Comparison of ENCODE assay signal across 8 mouse cellular contexts in the genomic region with DNA sequence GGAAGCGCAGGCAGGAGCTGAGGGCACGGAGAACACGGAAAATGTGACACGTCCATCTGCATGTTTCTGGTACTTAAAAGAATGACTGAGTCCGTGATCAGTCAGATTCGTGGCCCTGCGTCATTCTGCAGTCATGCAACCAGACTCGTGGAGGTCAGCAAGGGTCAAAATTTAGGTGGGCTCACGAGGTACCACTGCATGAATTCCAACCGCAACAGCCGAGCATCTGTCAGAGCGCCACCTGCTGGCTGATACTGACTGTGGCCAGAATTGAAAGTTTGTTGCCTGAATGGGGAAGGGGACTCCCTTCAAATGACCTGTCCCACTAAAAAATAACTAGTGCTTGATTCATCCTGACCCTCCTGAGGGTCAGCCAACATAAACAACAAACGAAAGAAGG. TPM values are rescaled to one million over a fixed set of nuclear protein-coding genes. Genes with fewer than 3 reads are reported as not detected.
DNase-seq lines count a peak whose midpoint lies in the region; ATAC-seq lines count a peak whose summit lies in the region.

No protein-coding gene starts in this region.

- H3K36me3 ChIP-seq in heart, embryonic 15.5 days: no peaks in the 10 kb centered on the region
- H3K36me3 ChIP-seq in midbrain, embryonic 16.5 days (ENCODE audit: control insufficient read depth, insufficient read depth, low read length): no peaks in the 10 kb centered on the region

- no peaks in the 10 kb centered on the region for H3K9me3 ChIP-seq in heart, embryonic 15.5 days (replicated peaks)
- no peaks in the 10 kb centered on the region for H3K9me3 ChIP-seq in midbrain, embryonic 16.5 days (replicated peaks; ENCODE audit: control insufficient read depth, low read length, poor library complexity, severe bottlenecking)

- ATAC-seq in frontal cortex, adult (ENCODE audit: low TSS enrichment): no peak; the same call in 1 of the 2 replicates
- no peak for ATAC-seq in heart, embryonic 15.5 days (replicated peaks; ENCODE audit: insufficient number of reproducible peaks, insufficient read depth, low FRiP score, low read depth)
- no peak for ATAC-seq in midbrain, embryonic 16.5 days

- no peaks in the 10 kb centered on the region; the same call in none of the 2 replicates for H3K27me3 ChIP-seq in heart, embryonic 15.5 days
- H3K27me3 ChIP-seq in midbrain, embryonic 16.5 days (ENCODE audit: control insufficient read depth, insufficient read depth, low read depth, low read length): no peaks in the 10 kb centered on the region

- DNase-seq in frontal cortex, postnatal 25 days (ENCODE audit: low spot score in 2 of 2): peak; percentile 21 to 44
- DNase-seq in 416B (ENCODE audit: low read depth) (peak; percentile 52), adipocyte (ENCODE audit: low spot score) (peak; percentile 26)
- peak; percentile 40 to 42 for DNase-seq in layer of hippocampus, postnatal 14 days (ENCODE audit: low spot score in 2 of 2)
- peak; percentile 57 for DNase-seq in thymus, postnatal 0 days (ENCODE audit: low spot score)

- no peak overlapping the region for H3K27ac ChIP-seq in heart, embryonic 15.5 days
- no peak overlapping the region for H3K27ac ChIP-seq in midbrain, embryonic 16.5 days (ENCODE audit: low read length)

- peaks cover 8% of the 10 kb centered on the region; the same call in 1 of the 2 replicates for H3K4me1 ChIP-seq in heart, embryonic 15.5 days (replicated peaks)
- no peaks in the 10 kb centered on the region for H3K4me1 ChIP-seq in midbrain, embryonic 16.5 days (ENCODE audit: control insufficient read depth, insufficient read depth, low read length)

- 15% methylated on average over 13 of the region's 13 CpGs for WGBS in heart, embryonic 15.5 days
- 16% methylated on average over 13 of the region's 13 CpGs for WGBS in midbrain, embryonic 16.5 days

- H3K9ac ChIP-seq in heart, embryonic 15.5 days: no peak overlapping the region
- 0 out of 2 replicates have a peak overlapping the region, but pooled peaks have one; percentile 2 for H3K9ac ChIP-seq in midbrain, embryonic 16.5 days (ENCODE audit: low read depth, low read length)

- peak overlapping the region; percentile 33 for H3K4me2 ChIP-seq in heart, embryonic 15.5 days
- peak overlapping the region; percentile 27; the same call in 1 of the 2 replicates for H3K4me2 ChIP-seq in midbrain, embryonic 16.5 days (ENCODE audit: low read length)

- no peak overlapping the region for H3K4me3 ChIP-seq in heart, embryonic 15.5 days
- H3K4me3 ChIP-seq in midbrain, embryonic 16.5 days (ENCODE audit: low read depth, low read length): no peak overlapping the region

RNA-seq across cellular contexts. Expression of a gene that starts 30.2 kb away (rescaled TPM):
- 0.83 and 1.2 TPM in 2 replicates for polyA plus RNA-seq in heart, embryonic 15.5 days (2015; fragmentation: Nextera tagmentation; extraction: Ambion mirVana)
- under 1 TPM in 1 of 2 experiments, not detected in 1; 0.17 TPM for total RNA-seq in layer of hippocampus, postnatal 14 days (2021)
- polyA plus RNA-seq in midbrain, embryonic 16.5 days (2015; fragmentation: Nextera tagmentation; extraction: Ambion mirVana): 0.15 TPM in 2 replicates
- 0.38 and 0.40 TPM in 2 replicates for polyA plus RNA-seq in thymus, postnatal 0 days (2015; fragmentation: Nextera tagmentation; extraction: Ambion mirVana)

RNA-seq across cellular contexts. Expression of a gene that starts 48.6 kb away (rescaled TPM):
- polyA plus RNA-seq in heart, embryonic 15.5 days (2015; fragmentation: Nextera tagmentation; extraction: Ambion mirVana): 1.3 and 1.4 TPM in 2 replicates
- 100 to 1,000 TPM; 188 to 190 TPM for total RNA-seq in layer of hippocampus, postnatal 14 days (2021)
- 5.7 and 8.2 TPM in 2 replicates for polyA plus RNA-seq in midbrain, embryonic 16.5 days (2015; fragmentation: Nextera tagmentation; extraction: Ambion mirVana)
- polyA plus RNA-seq in thymus, postnatal 0 days (2015; fragmentation: Nextera tagmentation; extraction: Ambion mirVana): 1.2 and 1.4 TPM in 2 replicates
